Mouse (Mus musculus): ENCODE data around the gene Spock1. TPM values are rescaled to one million over a fixed set of nuclear protein-coding genes. Genes with fewer than 3 reads are reported as not detected.

The Spock1 gene
- polyA plus RNA-seq, 1 experiment from 2014 or later, result 0.77 TPM

GRCm38 (mm10) chr13:57831374-57832163, 76.6 kb downstream of the Spock1 start:
- H3K27ac ChIP-seq (ENCODE audit: low read length), result no peak overlapping the region
- H3K27me3 ChIP-seq (ENCODE audit: control insufficient read depth, insufficient read depth, low read length), result no peaks in the 10 kb centered on the region
- WGBS, result 48% methylated on average over 11 of the region's 11 CpGs
- no peak overlapping the region for H3K9ac ChIP-seq (ENCODE audit: low read length)
- H3K36me3 ChIP-seq (ENCODE audit: control insufficient read depth, insufficient read depth), result no peaks in the 10 kb centered on the region
- no peak overlapping the region for H3K4me3 ChIP-seq (ENCODE audit: low read length)
- no peak overlapping the region for H3K4me2 ChIP-seq (ENCODE audit: low read depth, low read length)
- no peak for ATAC-seq (replicated peaks; ENCODE audit: extremely low read depth, insufficient read depth, low FRiP score)
- no peaks in the 10 kb centered on the region; the same call in 1 of the 2 replicates for H3K9me3 ChIP-seq (replicated peaks; ENCODE audit: control insufficient read depth, low read length)
- no peaks in the 10 kb centered on the region for H3K4me1 ChIP-seq (ENCODE audit: control insufficient read depth, insufficient read depth, low read length)

DNA sequence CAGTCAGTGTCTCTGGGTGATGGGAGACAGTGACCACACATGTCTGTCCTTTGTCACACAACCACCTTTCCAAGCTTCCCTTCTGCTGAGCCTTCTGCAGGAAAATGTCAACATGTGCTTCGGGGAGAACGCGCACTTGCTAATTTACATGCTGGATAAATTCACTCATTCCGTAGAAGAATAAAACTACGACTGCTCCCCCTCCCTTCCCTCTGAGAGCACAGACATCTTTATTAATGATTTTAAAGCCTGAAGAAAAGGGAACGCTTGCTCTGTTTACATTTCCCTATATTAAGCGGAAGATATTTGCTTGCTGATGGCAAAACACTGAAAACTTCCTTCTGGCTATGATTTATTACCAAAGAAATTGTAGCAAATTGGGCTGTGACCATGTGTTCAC, 77.2 kb downstream of the Spock1 start:
- no peaks in the 10 kb centered on the region for H3K4me1 ChIP-seq (ENCODE audit: control insufficient read depth, insufficient read depth, low read length)
- no peak overlapping the region for H3K27ac ChIP-seq (ENCODE audit: low read length)
- H3K27me3 ChIP-seq (ENCODE audit: control insufficient read depth, insufficient read depth, low read length), result no peaks in the 10 kb centered on the region
- no peaks in the 10 kb centered on the region for H3K36me3 ChIP-seq (ENCODE audit: control insufficient read depth, insufficient read depth)
- H3K9ac ChIP-seq (ENCODE audit: low read length), result no peak overlapping the region
- WGBS, result 65% methylated on average over 7 of the region's 7 CpGs
- no peak for ATAC-seq (replicated peaks; ENCODE audit: extremely low read depth, insufficient read depth, low FRiP score)
- H3K9me3 ChIP-seq (replicated peaks; ENCODE audit: control insufficient read depth, low read length), result no peaks in the 10 kb centered on the region; the same call in 1 of the 2 replicates
- H3K4me2 ChIP-seq (ENCODE audit: low read depth, low read length), result no peak overlapping the region
- no peak overlapping the region for H3K4me3 ChIP-seq (ENCODE audit: low read length)

GRCm38 (mm10) chr13:57830091-57830490, 78.0 kb downstream of the Spock1 start:
- Histone ChIP-seq H3K9me3 (replicated peaks; ENCODE audit: control insufficient read depth, low read length) (no peaks in the 10 kb centered on the region; the same call in 1 of the 2 replicates), H3K36me3 (ENCODE audit: control insufficient read depth, insufficient read depth) (no peaks in the 10 kb centered on the region), H3K4me2 (ENCODE audit: low read depth, low read length) (no peak overlapping the region), H3K4me3 (ENCODE audit: low read length) (no peak overlapping the region), H3K27ac (ENCODE audit: low read length) (no peak overlapping the region), H3K27me3 (ENCODE audit: control insufficient read depth, insufficient read depth, low read length) (no peaks in the 10 kb centered on the region), H3K9ac (ENCODE audit: low read length) (no peak overlapping the region), H3K4me1 (ENCODE audit: control insufficient read depth, insufficient read depth, low read length) (no peaks in the 10 kb centered on the region)
- ATAC-seq (replicated peaks; ENCODE audit: extremely low read depth, insufficient read depth, low FRiP score), result no peak
- 53% methylated on average over 2 of the region's 2 CpGs for WGBS

DNA sequence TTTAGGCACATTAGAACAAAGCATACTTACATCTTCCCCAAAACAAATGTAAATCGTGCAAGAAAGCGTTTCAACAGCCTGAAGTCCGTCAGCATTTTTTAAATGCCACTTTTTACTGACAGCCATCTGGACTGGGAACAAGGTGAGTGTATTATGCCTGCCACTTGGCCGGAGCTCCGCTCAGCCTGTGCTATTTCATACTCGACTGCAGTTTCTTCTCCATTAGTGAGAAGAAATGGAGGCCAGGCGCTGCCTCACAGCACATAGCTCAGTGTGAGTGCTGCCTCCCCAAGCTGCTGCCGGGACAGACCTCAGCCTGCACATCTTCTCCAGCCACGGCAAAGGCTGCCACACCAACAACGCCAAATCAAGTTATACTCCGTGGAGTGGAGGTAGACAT, 91.9 kb downstream of the Spock1 start:
- Histone ChIP-seq H3K27ac (ENCODE audit: low read length) (no peak overlapping the region), H3K4me2 (ENCODE audit: low read depth, low read length) (no peak overlapping the region), H3K4me1 (ENCODE audit: control insufficient read depth, insufficient read depth, low read length) (no peaks in the 10 kb centered on the region), H3K9ac (ENCODE audit: low read length) (no peak overlapping the region), H3K4me3 (ENCODE audit: low read length) (no peak overlapping the region), H3K36me3 (ENCODE audit: control insufficient read depth, insufficient read depth) (no peaks in the 10 kb centered on the region), H3K9me3 (replicated peaks; ENCODE audit: control insufficient read depth, low read length) (peaks cover 8% of the 10 kb centered on the region), H3K27me3 (ENCODE audit: control insufficient read depth, insufficient read depth, low read length) (no peaks in the 10 kb centered on the region)
- no peak for ATAC-seq (replicated peaks; ENCODE audit: extremely low read depth, insufficient read depth, low FRiP score)
- 78% methylated on average over 11 of the region's 11 CpGs for WGBS

DNA sequence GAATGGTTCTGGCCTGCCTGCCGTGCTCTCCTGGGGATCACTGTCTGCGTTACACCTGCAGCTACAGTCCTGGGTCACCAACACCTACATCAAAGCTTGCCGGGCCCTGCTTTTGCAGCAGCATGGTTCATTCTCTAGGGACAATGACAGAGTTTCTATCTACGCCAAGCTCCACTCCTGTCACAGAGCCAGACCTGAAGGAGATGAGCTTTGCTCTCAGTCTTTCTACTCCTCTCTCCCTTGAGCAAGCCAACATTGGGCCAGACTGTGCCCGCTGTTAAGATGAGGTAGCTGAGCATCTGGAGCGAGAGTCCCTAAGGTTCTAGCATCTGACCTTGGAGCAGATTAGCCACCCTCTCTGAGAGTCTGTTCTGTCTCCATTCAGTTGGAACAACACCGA, 95.5 kb downstream of the Spock1 start:
- Histone ChIP-seq H3K27ac (ENCODE audit: low read length) (no peak overlapping the region), H3K4me3 (ENCODE audit: low read length) (no peak overlapping the region), H3K4me2 (ENCODE audit: low read depth, low read length) (no peak overlapping the region), H3K36me3 (ENCODE audit: control insufficient read depth, insufficient read depth) (no peaks in the 10 kb centered on the region), H3K9me3 (replicated peaks; ENCODE audit: control insufficient read depth, low read length) (peaks cover 4% of the 10 kb centered on the region; the same call in 1 of the 2 replicates), H3K27me3 (ENCODE audit: control insufficient read depth, insufficient read depth, low read length) (no peaks in the 10 kb centered on the region), H3K9ac (ENCODE audit: low read length) (no peak overlapping the region), H3K4me1 (ENCODE audit: control insufficient read depth, insufficient read depth, low read length) (no peaks in the 10 kb centered on the region)
- 88% methylated on average over 7 of the region's 7 CpGs for WGBS
- no peak for ATAC-seq (replicated peaks; ENCODE audit: extremely low read depth, insufficient read depth, low FRiP score)

DNA sequence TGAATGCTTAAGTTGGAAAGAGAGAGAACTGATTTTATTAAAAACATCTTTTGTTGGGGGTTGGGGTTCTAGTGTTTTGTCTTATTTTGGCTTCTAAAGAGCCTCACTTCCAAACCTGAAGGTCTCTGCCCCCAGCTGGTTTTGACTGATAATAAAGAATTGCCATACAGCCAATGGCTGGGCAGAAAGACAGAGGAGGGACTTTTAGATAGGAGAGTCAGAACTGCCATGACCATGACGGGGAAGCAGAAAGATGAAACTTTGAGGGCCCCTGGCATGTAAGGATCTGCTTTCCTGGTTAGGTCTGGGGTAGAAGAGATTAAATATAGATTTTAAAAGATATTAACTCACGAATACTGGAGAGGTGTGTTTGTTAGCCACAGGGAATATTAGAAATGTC, 96.9 kb downstream of the Spock1 start:
- Histone ChIP-seq H3K4me1 (ENCODE audit: control insufficient read depth, insufficient read depth, low read length) (no peaks in the 10 kb centered on the region), H3K27me3 (ENCODE audit: control insufficient read depth, insufficient read depth, low read length) (no peaks in the 10 kb centered on the region), H3K4me2 (ENCODE audit: low read depth, low read length) (no peak overlapping the region), H3K4me3 (ENCODE audit: low read length) (no peak overlapping the region), H3K27ac (ENCODE audit: low read length) (no peak overlapping the region), H3K9ac (ENCODE audit: low read length) (no peak overlapping the region), H3K9me3 (replicated peaks; ENCODE audit: control insufficient read depth, low read length) (no peaks in the 10 kb centered on the region), H3K36me3 (ENCODE audit: control insufficient read depth, insufficient read depth) (no peaks in the 10 kb centered on the region)
- 60% methylated on average over 2 of the region's 2 CpGs for WGBS
- ATAC-seq (replicated peaks; ENCODE audit: extremely low read depth, insufficient read depth, low FRiP score), result no peak

DNA sequence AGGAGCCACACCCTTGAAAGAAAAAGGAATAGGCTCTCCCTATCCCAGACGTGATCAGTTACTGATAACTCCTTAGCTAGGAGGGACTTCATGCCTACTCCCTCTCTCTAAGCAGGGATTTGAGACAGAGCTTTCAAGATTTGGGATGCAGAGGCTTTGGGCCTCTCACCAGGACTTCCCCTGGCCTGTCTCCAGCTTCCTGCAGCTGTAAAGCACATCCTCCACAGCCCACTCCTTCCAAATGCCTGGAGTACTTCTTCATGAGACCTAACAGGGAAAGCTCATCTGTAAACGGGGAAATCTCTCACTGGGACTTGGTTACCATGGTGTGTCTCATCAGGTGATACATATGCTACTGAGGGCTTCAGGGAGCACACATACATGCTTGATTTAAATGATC, 97.3 kb downstream of the Spock1 start:
- Histone ChIP-seq H3K9me3 (replicated peaks; ENCODE audit: control insufficient read depth, low read length) (no peaks in the 10 kb centered on the region), H3K4me3 (ENCODE audit: low read length) (no peak overlapping the region), H3K27me3 (ENCODE audit: control insufficient read depth, insufficient read depth, low read length) (no peaks in the 10 kb centered on the region), H3K9ac (ENCODE audit: low read length) (no peak overlapping the region), H3K4me1 (ENCODE audit: control insufficient read depth, insufficient read depth, low read length) (no peaks in the 10 kb centered on the region), H3K4me2 (ENCODE audit: low read depth, low read length) (no peak overlapping the region), H3K27ac (ENCODE audit: low read length) (no peak overlapping the region), H3K36me3 (ENCODE audit: control insufficient read depth, insufficient read depth) (no peaks in the 10 kb centered on the region)
- ATAC-seq (replicated peaks; ENCODE audit: extremely low read depth, insufficient read depth, low FRiP score), result no peak
- 23% methylated on average over 2 of the region's 2 CpGs for WGBS

DNA sequence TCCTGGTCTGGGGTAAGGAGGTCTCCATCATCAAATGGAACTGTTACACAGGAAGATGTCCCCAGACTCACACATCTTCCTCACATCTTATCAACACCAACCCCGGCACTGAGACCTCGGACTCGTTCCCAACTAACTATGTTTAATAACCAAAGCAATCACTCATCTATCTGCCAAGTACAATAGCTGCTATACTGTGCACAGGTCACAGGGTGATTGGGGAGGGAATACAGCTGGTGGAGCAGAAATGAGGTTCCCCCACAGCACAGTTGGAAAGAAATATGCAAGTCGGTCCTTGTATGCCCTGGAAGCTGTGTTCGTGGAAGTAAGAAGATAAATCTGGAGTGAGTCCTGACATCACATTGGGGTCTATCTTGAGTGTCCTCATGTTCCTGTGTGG, 98.0 kb downstream of the Spock1 start:
- Histone ChIP-seq H3K4me1 (ENCODE audit: control insufficient read depth, insufficient read depth, low read length) (no peaks in the 10 kb centered on the region), H3K27ac (ENCODE audit: low read length) (no peak overlapping the region), H3K27me3 (ENCODE audit: control insufficient read depth, insufficient read depth, low read length) (no peaks in the 10 kb centered on the region), H3K36me3 (ENCODE audit: control insufficient read depth, insufficient read depth) (no peaks in the 10 kb centered on the region), H3K9ac (ENCODE audit: low read length) (no peak overlapping the region), H3K4me2 (ENCODE audit: low read depth, low read length) (no peak overlapping the region), H3K9me3 (replicated peaks; ENCODE audit: control insufficient read depth, low read length) (no peaks in the 10 kb centered on the region), H3K4me3 (ENCODE audit: low read length) (no peak overlapping the region)
- WGBS, result 61% methylated on average over 5 of the region's 5 CpGs
- ATAC-seq (replicated peaks; ENCODE audit: extremely low read depth, insufficient read depth, low FRiP score), result no peak

DNA sequence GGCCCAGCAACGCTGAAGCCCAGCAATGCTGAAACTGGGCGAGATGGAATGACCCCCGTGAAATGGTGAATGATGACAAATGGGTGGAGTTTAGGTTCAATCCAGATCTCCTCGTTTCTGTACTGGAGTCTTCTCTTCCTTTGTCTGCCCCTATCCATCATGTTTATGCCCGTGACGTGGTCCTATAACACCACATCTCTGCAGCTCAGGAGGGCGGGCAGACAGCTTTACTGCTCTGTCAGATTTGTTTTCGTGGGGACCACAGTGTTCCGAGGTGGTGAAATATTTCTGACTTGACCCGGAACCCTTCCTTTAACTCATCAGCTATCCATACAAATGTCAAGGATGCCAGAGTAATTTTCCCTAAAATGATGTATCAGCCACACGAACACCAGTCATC, 98.5 kb downstream of the Spock1 start:
- H3K4me2 ChIP-seq (ENCODE audit: low read depth, low read length), result no peak overlapping the region
- H3K4me3 ChIP-seq (ENCODE audit: low read length), result no peak overlapping the region
- no peaks in the 10 kb centered on the region for H3K27me3 ChIP-seq (ENCODE audit: control insufficient read depth, insufficient read depth, low read length)
- no peak overlapping the region for H3K27ac ChIP-seq (ENCODE audit: low read length)
- 69% methylated on average over 11 of the region's 11 CpGs for WGBS
- no peaks in the 10 kb centered on the region for H3K4me1 ChIP-seq (ENCODE audit: control insufficient read depth, insufficient read depth, low read length)
- ATAC-seq (replicated peaks; ENCODE audit: extremely low read depth, insufficient read depth, low FRiP score), result no peak
- H3K36me3 ChIP-seq (ENCODE audit: control insufficient read depth, insufficient read depth), result no peaks in the 10 kb centered on the region
- no peak overlapping the region for H3K9ac ChIP-seq (ENCODE audit: low read length)
- no peaks in the 10 kb centered on the region for H3K9me3 ChIP-seq (replicated peaks; ENCODE audit: control insufficient read depth, low read length)
